Mouse (Mus musculus): ENCODE data around the gene Dnaic2. TPM values are rescaled to one million over a fixed set of nuclear protein-coding genes. Genes with fewer than 3 reads are reported as not detected.

Gene Dnaic2
- polyA plus RNA-seq, 1 experiment from 2014 or later, result 1.6 TPM

DNA sequence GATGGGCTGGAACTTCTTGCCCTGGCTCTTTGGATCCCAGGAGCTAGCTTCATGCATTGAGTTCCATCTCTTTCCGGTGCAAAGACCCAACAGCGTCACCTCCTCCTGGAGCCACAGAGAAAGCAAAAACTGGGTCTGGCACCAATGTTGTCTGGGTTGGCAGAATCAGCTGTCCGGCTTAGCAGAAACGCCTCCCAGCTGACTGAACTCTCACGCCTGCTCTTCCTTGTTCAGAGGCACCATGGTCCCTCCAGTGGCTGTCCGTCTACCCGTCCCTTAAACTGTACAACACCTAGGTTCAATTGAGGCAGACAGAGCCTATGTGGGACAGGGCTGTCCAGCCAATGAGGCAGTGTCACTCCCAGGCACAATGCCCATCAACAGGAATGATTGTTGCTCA is 70.0 kb downstream of the Dnaic2 start:
- H3K36me3 ChIP-seq (replicated peaks; ENCODE audit: control insufficient read depth, insufficient read depth, low read depth, low read length), result no peaks in the 10 kb centered on the region
- H3K4me2 ChIP-seq (ENCODE audit: low read depth, low read length), result no peak overlapping the region
- H3K9me3 ChIP-seq (replicated peaks; ENCODE audit: control insufficient read depth, low read length), result no peaks in the 10 kb centered on the region
- 88% methylated on average over 7 of the region's 7 CpGs for WGBS
- DNase-seq (ENCODE audit: low spot score), result no peak
- H3K27me3 ChIP-seq (ENCODE audit: control insufficient read depth, insufficient read depth, low read length), result peaks cover 19% of the 10 kb centered on the region
- no peak overlapping the region for H3K9ac ChIP-seq (replicated peaks; ENCODE audit: low read length)
- H3K27ac ChIP-seq (replicated peaks; ENCODE audit: low read depth, low read length), result no peak overlapping the region
- no peak overlapping the region for H3K4me3 ChIP-seq (ENCODE audit: low read depth, low read length)
- peaks cover 8% of the 10 kb centered on the region for H3K4me1 ChIP-seq (ENCODE audit: control insufficient read depth, insufficient read depth, low read length)
- ATAC-seq (replicated peaks; ENCODE audit: insufficient number of reproducible peaks, low FRiP score, low TSS enrichment, low read depth), result no peak

- no peaks in the 10 kb centered on the region for H3K9me3 ChIP-seq (replicated peaks; ENCODE audit: control insufficient read depth, low read length)
- no peak overlapping the region for H3K4me2 ChIP-seq (ENCODE audit: low read depth, low read length)
- H3K4me3 ChIP-seq (ENCODE audit: low read depth, low read length), result no peak overlapping the region
- peaks cover 6% of the 10 kb centered on the region for H3K4me1 ChIP-seq (ENCODE audit: control insufficient read depth, insufficient read depth, low read length)
- H3K27ac ChIP-seq (replicated peaks; ENCODE audit: low read depth, low read length), result no peak overlapping the region
- H3K27me3 ChIP-seq (ENCODE audit: control insufficient read depth, insufficient read depth, low read length), result peaks cover 11% of the 10 kb centered on the region
- WGBS, result 84% methylated on average over 3 of the region's 3 CpGs
- DNase-seq (ENCODE audit: low spot score) (no peak), ATAC-seq (replicated peaks; ENCODE audit: insufficient number of reproducible peaks, low FRiP score, low TSS enrichment, low read depth) (no peak)
- no peak overlapping the region for H3K9ac ChIP-seq (replicated peaks; ENCODE audit: low read length)
- H3K36me3 ChIP-seq (replicated peaks; ENCODE audit: control insufficient read depth, insufficient read depth, low read depth, low read length), result no peaks in the 10 kb centered on the region
Observed at GRCm38 (mm10) chr11:114797981-114798380, 70.8 kb downstream of the Dnaic2 start.

DNA sequence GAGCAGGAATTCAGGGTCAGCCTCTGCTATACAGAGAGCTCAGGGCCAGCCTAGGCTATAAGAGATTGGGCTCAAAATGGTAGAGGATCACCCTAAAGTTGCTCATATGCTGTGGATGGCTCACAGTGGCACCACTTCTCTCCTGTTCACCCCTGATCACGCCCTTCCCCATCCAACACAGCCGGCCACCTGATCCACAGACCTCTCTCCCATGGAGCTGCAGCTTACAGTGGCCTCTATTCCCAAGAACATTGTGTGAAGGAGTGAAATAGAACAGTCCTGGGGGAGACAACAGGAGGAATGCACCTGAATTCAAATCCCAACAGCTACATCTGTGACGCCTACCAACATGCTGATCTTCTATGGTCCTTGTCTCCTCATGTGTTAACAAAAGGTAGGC is 71.4 kb downstream of the Dnaic2 start, which contains the start of gene Gpr142:
Gene Gpr142, plus strand, starts transcription at position 301 of the 400 bp plus-strand sequence.
- Histone ChIP-seq H3K4me1 (ENCODE audit: control insufficient read depth, insufficient read depth, low read length) (peaks cover 6% of the 10 kb centered on the region), H3K4me2 (ENCODE audit: low read depth, low read length) (no peak within 1 kb of the TSS), H3K4me3 (ENCODE audit: low read depth, low read length) (no peak within 1 kb of the TSS), H3K9ac (replicated peaks; ENCODE audit: low read length) (no peak within 1 kb of the TSS), H3K9me3 (replicated peaks; ENCODE audit: control insufficient read depth, low read length) (no peaks in the 10 kb centered on the region), H3K27ac (replicated peaks; ENCODE audit: low read depth, low read length) (no peak within 1 kb of the TSS), H3K27me3 (ENCODE audit: control insufficient read depth, insufficient read depth, low read length) (peaks cover 6% of the 10 kb centered on the region; the same call in 1 of the 2 replicates), H3K36me3 (replicated peaks; ENCODE audit: control insufficient read depth, insufficient read depth, low read depth, low read length) (no peaks in the 10 kb centered on the region)
- ATAC-seq (replicated peaks; ENCODE audit: insufficient number of reproducible peaks, low FRiP score, low TSS enrichment, low read depth) (no peak), DNase-seq (ENCODE audit: low spot score) (no peak)
- WGBS, result 88% methylated on average over 3 of the region's 3 CpGs

GRCm38 (mm10) chr11:114801906-114802305 is 74.7 kb downstream of the Dnaic2 start:
- H3K27ac ChIP-seq (replicated peaks; ENCODE audit: low read depth, low read length), result no peak overlapping the region
- H3K4me2 ChIP-seq (ENCODE audit: low read depth, low read length), result no peak overlapping the region
- WGBS, result 100% methylated on average over 1 of the region's 1 CpGs
- no peaks in the 10 kb centered on the region for H3K36me3 ChIP-seq (replicated peaks; ENCODE audit: control insufficient read depth, insufficient read depth, low read depth, low read length)
- H3K9me3 ChIP-seq (replicated peaks; ENCODE audit: control insufficient read depth, low read length), result no peaks in the 10 kb centered on the region
- no peak overlapping the region for H3K4me3 ChIP-seq (ENCODE audit: low read depth, low read length)
- no peaks in the 10 kb centered on the region for H3K27me3 ChIP-seq (ENCODE audit: control insufficient read depth, insufficient read depth, low read length)
- DNase-seq (ENCODE audit: low spot score) (no peak), ATAC-seq (replicated peaks; ENCODE audit: insufficient number of reproducible peaks, low FRiP score, low TSS enrichment, low read depth) (no peak)
- no peaks in the 10 kb centered on the region for H3K4me1 ChIP-seq (ENCODE audit: control insufficient read depth, insufficient read depth, low read length)
- no peak overlapping the region for H3K9ac ChIP-seq (replicated peaks; ENCODE audit: low read length)

DNA sequence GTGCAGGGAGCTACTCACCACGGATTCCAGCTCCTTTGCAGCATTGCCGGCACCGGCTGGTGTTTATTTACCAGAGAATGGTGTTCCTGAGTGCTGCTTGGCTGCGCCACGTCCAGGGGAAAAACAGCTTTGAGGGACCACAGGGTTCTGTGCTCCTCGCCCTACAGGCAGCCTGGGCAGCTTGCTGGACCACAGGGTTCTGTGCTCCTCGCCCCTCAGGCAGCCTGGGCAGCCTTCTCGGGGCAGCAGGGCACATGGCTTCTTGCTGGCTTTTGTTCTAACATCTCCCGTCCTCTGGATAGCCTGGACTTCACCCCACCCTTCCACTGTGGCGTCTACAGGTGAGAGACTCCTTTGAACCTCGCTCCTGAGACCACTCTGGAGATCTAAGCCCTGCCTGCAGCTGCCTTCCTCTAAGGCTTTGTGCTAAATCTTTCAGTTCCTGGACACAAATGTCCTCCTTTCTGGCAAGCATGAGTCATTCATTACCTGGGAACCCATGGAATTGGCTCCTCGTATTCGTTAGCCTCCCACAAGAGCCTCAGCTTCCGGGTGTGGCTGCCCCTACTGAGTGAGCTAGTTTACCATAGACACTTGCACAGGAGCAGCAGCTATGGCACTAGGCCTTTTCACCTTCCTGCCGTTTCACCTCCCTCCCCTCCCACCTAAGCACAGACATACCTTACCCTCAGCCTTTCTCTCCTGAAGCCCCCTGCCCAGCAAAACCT is 75.5 kb downstream of the Dnaic2 start:
- ATAC-seq (replicated peaks; ENCODE audit: insufficient number of reproducible peaks, low FRiP score, low TSS enrichment, low read depth) (no peak), DNase-seq (ENCODE audit: low spot score) (no peak)
- H3K4me1 ChIP-seq (ENCODE audit: control insufficient read depth, insufficient read depth, low read length), result no peaks in the 10 kb centered on the region
- no peaks in the 10 kb centered on the region for H3K27me3 ChIP-seq (ENCODE audit: control insufficient read depth, insufficient read depth, low read length)
- no peak overlapping the region for H3K4me2 ChIP-seq (ENCODE audit: low read depth, low read length)
- H3K9me3 ChIP-seq (replicated peaks; ENCODE audit: control insufficient read depth, low read length), result no peaks in the 10 kb centered on the region
- 0 out of 2 replicates have a peak overlapping the region, but pooled peaks have one; percentile 11 for H3K9ac ChIP-seq (replicated peaks; ENCODE audit: low read length)
- H3K27ac ChIP-seq (replicated peaks; ENCODE audit: low read depth, low read length), result no peak overlapping the region
- WGBS, result 62% methylated on average over 15 of the region's 15 CpGs
- H3K36me3 ChIP-seq (replicated peaks; ENCODE audit: control insufficient read depth, insufficient read depth, low read depth, low read length), result no peaks in the 10 kb centered on the region
- H3K4me3 ChIP-seq (ENCODE audit: low read depth, low read length), result no peak overlapping the region

GRCm38 (mm10) chr11:114803990-114804389 is 76.8 kb downstream of the Dnaic2 start:
- H3K27me3 ChIP-seq (ENCODE audit: control insufficient read depth, insufficient read depth, low read length), result no peaks in the 10 kb centered on the region
- ATAC-seq (replicated peaks; ENCODE audit: insufficient number of reproducible peaks, low FRiP score, low TSS enrichment, low read depth) (0 out of 2 replicates have a peak, but pooled peaks have one; percentile 38), DNase-seq (ENCODE audit: low spot score) (no peak)
- no peak overlapping the region for H3K9ac ChIP-seq (replicated peaks; ENCODE audit: low read length)
- no peak overlapping the region for H3K4me3 ChIP-seq (ENCODE audit: low read depth, low read length)
- no peaks in the 10 kb centered on the region for H3K36me3 ChIP-seq (replicated peaks; ENCODE audit: control insufficient read depth, insufficient read depth, low read depth, low read length)
- H3K4me2 ChIP-seq (ENCODE audit: low read depth, low read length), result no peak overlapping the region
- no peaks in the 10 kb centered on the region for H3K9me3 ChIP-seq (replicated peaks; ENCODE audit: control insufficient read depth, low read length)
- H3K27ac ChIP-seq (replicated peaks; ENCODE audit: low read depth, low read length), result no peak overlapping the region
- 40% methylated on average over 8 of the region's 8 CpGs for WGBS
- no peaks in the 10 kb centered on the region for H3K4me1 ChIP-seq (ENCODE audit: control insufficient read depth, insufficient read depth, low read length)

- no peak overlapping the region for H3K4me3 ChIP-seq (ENCODE audit: low read depth, low read length)
- H3K27ac ChIP-seq (replicated peaks; ENCODE audit: low read depth, low read length), result no peak overlapping the region
- no peak overlapping the region for H3K4me2 ChIP-seq (ENCODE audit: low read depth, low read length)
- H3K4me1 ChIP-seq (ENCODE audit: control insufficient read depth, insufficient read depth, low read length), result no peaks in the 10 kb centered on the region
- H3K9ac ChIP-seq (replicated peaks; ENCODE audit: low read length), result no peak overlapping the region
- H3K27me3 ChIP-seq (ENCODE audit: control insufficient read depth, insufficient read depth, low read length), result no peaks in the 10 kb centered on the region
- ATAC-seq (replicated peaks; ENCODE audit: insufficient number of reproducible peaks, low FRiP score, low TSS enrichment, low read depth), result no peak
- 55% methylated on average over 2 of the region's 2 CpGs for WGBS
- no peaks in the 10 kb centered on the region for H3K36me3 ChIP-seq (replicated peaks; ENCODE audit: control insufficient read depth, insufficient read depth, low read depth, low read length)
- no peaks in the 10 kb centered on the region for H3K9me3 ChIP-seq (replicated peaks; ENCODE audit: control insufficient read depth, low read length)
- DNase-seq (ENCODE audit: low spot score), result no peak
Observed at GRCm38 (mm10) chr11:114807025-114807424, 79.8 kb downstream of the Dnaic2 start.

Measured in embryonic facial prominence, embryonic 11.5 days (tissue).